Comparison of ENCODE assay signal across 13 mouse cellular contexts in genomic region chr5:100345118-100345517, GRCm38 (mm10).
DNase-seq lines count a peak whose midpoint lies in the region; ATAC-seq and TF ChIP-seq lines count a peak whose summit lies in the region.
"Had no signal": no experiment of that assay in that cellular context is flagged by ENCODE, and none has a peak within 500 bp of the region (broad histone marks: within the 10 kb centered on the region; RNA-seq: fewer than 3 reads in every experiment).

No protein-coding gene starts in this region.

- no peak for DNase-seq in liver, adult 2 months (ENCODE audit: extremely low read depth, low read depth, low spot score)
- DNase-seq in liver, embryonic 11.5 days (ENCODE audit: low spot score): no peak
- DNase-seq in CH12.LX (ENCODE audit: extremely low read depth): no peak
- DNase-seq in MEL (ENCODE audit: low read depth, low spot score): peak; percentile 60
- DNase-seq in MN1 (ENCODE audit: low spot score): no peak
- DNase-seq: cerebellum, adult 2 months; heart, postnatal 14 days; kidney, adult 8-10 months; lung, postnatal 10 days had no signal

- TF ChIP-seq RAD21 in CH12.LX (IDR thresholded peaks at IDR 0.05; ENCODE audit: low read depth, low read length): peak; percentile 40
- peak; percentile 64 for TF ChIP-seq RAD21 in MEL (IDR thresholded peaks at IDR 0.05; ENCODE audit: low read depth, low read length)

- no peak overlapping the region for H3K4me3 ChIP-seq in liver, adult 2 months (ENCODE audit: insufficient read depth, low read depth, low read length)
- no peak overlapping the region for H3K4me3 ChIP-seq in liver, embryonic 11.5 days (ENCODE audit: low read depth, low read length)
- H3K4me3 ChIP-seq in CH12.LX (replicated peaks in 1 of 3; ENCODE audit: low read depth in 2 of 3, low read length in 2 of 3, poor library complexity in 1 of 3) (no peak overlapping the region), MEL (ENCODE audit: control insufficient read depth in 1 of 2, insufficient read depth in 1 of 2, low read depth in 2 of 2, low read length in 2 of 2) (no peak overlapping the region)
- H3K4me3 ChIP-seq in heart, embryonic 12.5 days: no peak overlapping the region
- H3K4me3 ChIP-seq: embryonic facial prominence, embryonic 13.5 days; stomach, embryonic 15.5 days had no signal

- peak; percentile 57 for TF ChIP-seq CTCF in liver, adult 2 months (IDR thresholded peaks at IDR 0.05; ENCODE audit: low read depth, low read length)
- TF ChIP-seq CTCF in CH12.LX (conservative IDR thresholded peaks at IDR 0.05 in 1 of 2, IDR thresholded peaks at IDR 0.05 in 1 of 2; ENCODE audit: low read depth in 2 of 2, low read length in 2 of 2) (peak; percentile 48 to 68), MEL (IDR thresholded peaks at IDR 0.05 in 2 of 3, conservative IDR thresholded peaks at IDR 0.05 in 1 of 3; ENCODE audit: control insufficient read depth in 1 of 3, insufficient read depth in 1 of 3, low read depth in 2 of 3, low read length in 3 of 3, poor library complexity in 1 of 3, severe bottlenecking in 1 of 3) (peak; percentile 68 to 83 (median 79))

- in situ Hi-C loops in CH12.LX (cut with MboI; ENCODE audit: low pct_ligation_motif_present, low pct_unique_long_range_greater_than_20kb, low sequenced_read_pairs): no loop called here

- H3K79me2 ChIP-seq in liver, adult 2 months (ENCODE audit: control insufficient read depth, insufficient read depth, low read length): no peaks in the 10 kb centered on the region
- no peaks in the 10 kb centered on the region for H3K79me2 ChIP-seq in CH12.LX (replicated peaks; ENCODE audit: control insufficient read depth, extremely low read depth, insufficient read depth, poor library complexity, severe bottlenecking)
- H3K79me2 ChIP-seq in MEL (ENCODE audit: control insufficient read depth, insufficient read depth, low read length, poor library complexity): no peaks in the 10 kb centered on the region

- H3K36me3 ChIP-seq in liver, adult 2 months (ENCODE audit: control insufficient read depth, insufficient read depth, low read length): no peaks in the 10 kb centered on the region
- no peaks in the 10 kb centered on the region for H3K36me3 ChIP-seq in liver, embryonic 11.5 days (ENCODE audit: control insufficient read depth, insufficient read depth, low read length)
- H3K36me3 ChIP-seq in CH12.LX (replicated peaks in 1 of 2; ENCODE audit: control insufficient read depth in 1 of 2, insufficient read depth in 1 of 2, low read length in 1 of 2): no peaks in the 10 kb centered on the region
- H3K36me3 ChIP-seq in MEL (ENCODE audit: control insufficient read depth in 1 of 2, insufficient read depth in 2 of 2, low read length in 2 of 2): no peaks in the 10 kb centered on the region
- no peaks in the 10 kb centered on the region for H3K36me3 ChIP-seq in heart, embryonic 12.5 days
- H3K36me3 ChIP-seq: embryonic facial prominence, embryonic 13.5 days; stomach, embryonic 15.5 days had no signal

- no peak overlapping the region for H3K9ac ChIP-seq in liver, adult 2 months (ENCODE audit: low read depth, low read length)
- no peak overlapping the region for H3K9ac ChIP-seq in liver, embryonic 11.5 days (ENCODE audit: low read depth, low read length)
- H3K9ac ChIP-seq in CH12.LX (ENCODE audit: insufficient read depth, low read depth) (no peak overlapping the region), MEL (ENCODE audit: control insufficient read depth, low read depth, low read length, poor library complexity, severe bottlenecking) (no peak overlapping the region)
- no peak overlapping the region for H3K9ac ChIP-seq in heart, embryonic 12.5 days
- H3K9ac ChIP-seq: embryonic facial prominence, embryonic 13.5 days; stomach, embryonic 15.5 days had no signal

- no peaks in the 10 kb centered on the region for H3K4me1 ChIP-seq in liver, adult 2 months (ENCODE audit: control insufficient read depth, insufficient read depth, low read length)
- no peaks in the 10 kb centered on the region for H3K4me1 ChIP-seq in liver, embryonic 11.5 days (replicated peaks; ENCODE audit: control insufficient read depth, insufficient read depth, low read length)
- H3K4me1 ChIP-seq in CH12.LX (ENCODE audit: control insufficient read depth in 1 of 2, insufficient read depth in 2 of 2): peaks cover 22 to 39% of the 10 kb centered on the region in 2 experiments
- no peaks in the 10 kb centered on the region for H3K4me1 ChIP-seq in MEL (ENCODE audit: control insufficient read depth in 1 of 2, insufficient read depth in 2 of 2, low read length in 2 of 2)
- H3K4me1 ChIP-seq in heart, embryonic 12.5 days (replicated peaks): peaks cover 29% of the 10 kb centered on the region
- H3K4me1 ChIP-seq: embryonic facial prominence, embryonic 13.5 days; stomach, embryonic 15.5 days had no signal

- TF ChIP-seq EP300 in CH12.LX (IDR thresholded peaks at IDR 0.05; ENCODE audit: low read length) (no peak), MEL (IDR thresholded peaks at IDR 0.05; ENCODE audit: low read depth in 1 of 2, low read length in 2 of 2) (no peak)

- 100% methylated on average over 1 of the region's 1 CpGs for WGBS in liver, adult 2 months
- 76% methylated on average over 1 of the region's 1 CpGs for WGBS in liver, embryonic 11.5 days
- 89% methylated on average over 1 of the region's 1 CpGs for WGBS in heart, embryonic 12.5 days

- H3K27me3 ChIP-seq in liver, adult 2 months (ENCODE audit: control insufficient read depth, insufficient read depth, low read length): no peaks in the 10 kb centered on the region
- H3K27me3 ChIP-seq in liver, embryonic 11.5 days (replicated peaks; ENCODE audit: control insufficient read depth, insufficient read depth, low read length): no peaks in the 10 kb centered on the region
- peaks cover 1% of the 10 kb centered on the region for H3K27me3 ChIP-seq in CH12.LX (replicated peaks)
- no peaks in the 10 kb centered on the region for H3K27me3 ChIP-seq in MEL (ENCODE audit: control insufficient read depth in 1 of 2, insufficient read depth in 2 of 2, low read length in 2 of 2)
- no peaks in the 10 kb centered on the region for H3K27me3 ChIP-seq in heart, embryonic 12.5 days (replicated peaks)
- H3K27me3 ChIP-seq: embryonic facial prominence, embryonic 13.5 days; stomach, embryonic 15.5 days had no signal

- TF ChIP-seq POLR2A in liver, adult 2 months (IDR thresholded peaks at IDR 0.05; ENCODE audit: extremely low read depth, insufficient read depth, low read length): no peak
- TF ChIP-seq POLR2A in CH12.LX (IDR thresholded peaks at IDR 0.05; ENCODE audit: low read depth, low read length): no peak
- no peak for TF ChIP-seq POLR2A in MEL (IDR thresholded peaks at IDR 0.05; ENCODE audit: control insufficient read depth in 1 of 2, insufficient read depth in 1 of 2, low read depth in 1 of 2, low read length in 2 of 2, poor library complexity in 1 of 2)

- H3K4me2 ChIP-seq in liver, embryonic 11.5 days: no peak overlapping the region
- no peak overlapping the region for H3K4me2 ChIP-seq in CH12.LX (ENCODE audit: insufficient read depth, low read depth, poor library complexity, severe bottlenecking)
- no peak overlapping the region for H3K4me2 ChIP-seq in heart, embryonic 12.5 days
- H3K4me2 ChIP-seq: embryonic facial prominence, embryonic 13.5 days; stomach, embryonic 15.5 days had no signal

- H3K27ac ChIP-seq in liver, adult 2 months (replicated peaks; ENCODE audit: insufficient read depth, low read depth, low read length): no peak overlapping the region
- no peak overlapping the region for H3K27ac ChIP-seq in liver, embryonic 11.5 days (ENCODE audit: low read depth, low read length)
- H3K27ac ChIP-seq in CH12.LX (ENCODE audit: insufficient read depth, low read depth) (no peak overlapping the region), MEL (ENCODE audit: control insufficient read depth, low read depth, low read length) (no peak overlapping the region)
- H3K27ac ChIP-seq in heart, embryonic 12.5 days (ENCODE audit: poor library complexity, severe bottlenecking): no peak overlapping the region
- H3K27ac ChIP-seq: embryonic facial prominence, embryonic 13.5 days; stomach, embryonic 15.5 days had no signal

- H3K9me3 ChIP-seq in liver, embryonic 11.5 days (ENCODE audit: control insufficient read depth, low read length): no peaks in the 10 kb centered on the region
- H3K9me3 ChIP-seq in CH12.LX (replicated peaks; ENCODE audit: low read length) (no peaks in the 10 kb centered on the region), MEL (replicated peaks; ENCODE audit: insufficient read depth, low read length) (no peaks in the 10 kb centered on the region)
- H3K9me3 ChIP-seq in heart, embryonic 12.5 days (replicated peaks): no peaks in the 10 kb centered on the region
- H3K9me3 ChIP-seq: embryonic facial prominence, embryonic 13.5 days; stomach, embryonic 15.5 days had no signal

- no peak for ATAC-seq in liver, embryonic 11.5 days (replicated peaks; ENCODE audit: low FRiP score)
- ATAC-seq in megakaryocyte-erythroid progenitor cell, adult 5-6 weeks (replicated peaks; ENCODE audit: low FRiP score, low TSS enrichment, poor library complexity, severe bottlenecking): 0 out of 2 replicates have a peak, but pooled peaks have one; percentile 67
- no peak for ATAC-seq in heart, embryonic 12.5 days (ENCODE audit: insufficient number of reproducible peaks, low FRiP score)

- dilution Hi-C loops in CH12.LX (cut with MboI; ENCODE audit: extremely low pct_ligation_motif_present, extremely low pct_unique_long_range_greater_than_20kb, low sequenced_read_pairs): no loop called here

TF ChIP-seq in CH12.LX, 34 proteins besides CTCF, POLR2A, EP300 and RAD21:
- TF ChIP-seq GABPA (IDR thresholded peaks at IDR 0.05; ENCODE audit: insufficient replicate concordance, low read depth, low read length) (no peak), MAZ (IDR thresholded peaks at IDR 0.05; ENCODE audit: low read depth, low read length) (no peak), SMC3 (IDR thresholded peaks at IDR 0.05; ENCODE audit: low read depth, low read length) (peak; percentile 66)

TF ChIP-seq in MEL, 35 proteins besides CTCF, POLR2A, EP300 and RAD21:
- TF ChIP-seq GABPA (IDR thresholded peaks at IDR 0.05; ENCODE audit: low read depth, low read length) (no peak), SMC3 (IDR thresholded peaks at IDR 0.05; ENCODE audit: low read depth, low read length) (peak; percentile 77), ZC3H11A (IDR thresholded peaks at IDR 0.05; ENCODE audit: low read depth, low read length) (peak; percentile 60)
